Mouse (Mus musculus): ENCODE measurements at regions not wholly inside any gene's neighbourhood (a gene's known extent, or its start where the extent isn't known, plus 50 kb on each side); places are given as distances from the start of the nearest gene placed in this dataset.

GRCm38 (mm10) chr7:36328141-36328540 is 369.8 kb upstream of the Tshz3 start:
- H3K79me3 ChIP-seq (ENCODE audit: low read depth) = no peaks in the 10 kb centered on the region
- H3K36me3 ChIP-seq (ENCODE audit: control insufficient read depth, insufficient read depth) = no peaks in the 10 kb centered on the region
- no peak overlapping the region for H3ac ChIP-seq (ENCODE audit: control insufficient read depth, insufficient read length, low read depth)
- no peak overlapping the region for H3K4me3 ChIP-seq (ENCODE audit: insufficient read depth, poor library complexity, severe bottlenecking)
- no peak for TF ChIP-seq MAX (IDR thresholded peaks at IDR 0.05)
- no peak for TF ChIP-seq MYOD1 (IDR thresholded peaks at IDR 0.05; ENCODE audit: control insufficient read depth, insufficient read length, low read depth)
- TF ChIP-seq FOSL1 (IDR thresholded peaks at IDR 0.05; ENCODE audit: insufficient read depth, low read length, poor library complexity, severe bottlenecking) = no peak
- TF ChIP-seq MYOG (IDR thresholded peaks at IDR 0.05; ENCODE audit: control insufficient read depth, extremely low read depth, insufficient read length) = no peak
- TF ChIP-seq USF1 (IDR thresholded peaks at IDR 0.05; ENCODE audit: low read depth) = no peak
- TF ChIP-seq CEBPB (IDR thresholded peaks at IDR 0.05; ENCODE audit: low read depth) = no peak
- TF ChIP-seq CTCF (IDR thresholded peaks at IDR 0.05; ENCODE audit: control insufficient read depth, insufficient read depth, insufficient read length) = no peak
- no peaks in the 10 kb centered on the region for H3K79me2 ChIP-seq (ENCODE audit: control insufficient read depth, insufficient read depth)
- no peaks in the 10 kb centered on the region for H3K27me3 ChIP-seq (ENCODE audit: control insufficient read depth, insufficient read depth, insufficient read length)

GRCm38 (mm10) chr7:36324035-36324434 is 373.9 kb upstream of the Tshz3 start:
- H3K27me3 ChIP-seq (ENCODE audit: control insufficient read depth, insufficient read depth, insufficient read length) = no peaks in the 10 kb centered on the region
- no peaks in the 10 kb centered on the region for H3K36me3 ChIP-seq (ENCODE audit: control insufficient read depth, insufficient read depth)
- no peaks in the 10 kb centered on the region for H3K79me3 ChIP-seq (ENCODE audit: low read depth)
- no peak overlapping the region for H3ac ChIP-seq (ENCODE audit: control insufficient read depth, insufficient read length, low read depth)
- TF ChIP-seq MYOD1 (IDR thresholded peaks at IDR 0.05; ENCODE audit: control insufficient read depth, insufficient read length, low read depth) = no peak
- TF ChIP-seq FOSL1 (IDR thresholded peaks at IDR 0.05; ENCODE audit: insufficient read depth, low read length, poor library complexity, severe bottlenecking) = no peak
- no peak for TF ChIP-seq USF1 (IDR thresholded peaks at IDR 0.05; ENCODE audit: low read depth)
- TF ChIP-seq CEBPB (IDR thresholded peaks at IDR 0.05; ENCODE audit: low read depth) = no peak
- no peak for TF ChIP-seq MYOG (IDR thresholded peaks at IDR 0.05; ENCODE audit: control insufficient read depth, extremely low read depth, insufficient read length)
- TF ChIP-seq MAX (IDR thresholded peaks at IDR 0.05) = no peak
- TF ChIP-seq CTCF (IDR thresholded peaks at IDR 0.05; ENCODE audit: control insufficient read depth, insufficient read depth, insufficient read length) = no peak
- H3K4me3 ChIP-seq (ENCODE audit: insufficient read depth, poor library complexity, severe bottlenecking) = no peak overlapping the region
- no peaks in the 10 kb centered on the region for H3K79me2 ChIP-seq (ENCODE audit: control insufficient read depth, insufficient read depth)

GRCm38 (mm10) chr7:36322181-36322580 is 375.7 kb upstream of the Tshz3 start:
- no peaks in the 10 kb centered on the region for H3K27me3 ChIP-seq (ENCODE audit: control insufficient read depth, insufficient read depth, insufficient read length)
- no peak for TF ChIP-seq FOSL1 (IDR thresholded peaks at IDR 0.05; ENCODE audit: insufficient read depth, low read length, poor library complexity, severe bottlenecking)
- H3K79me3 ChIP-seq (ENCODE audit: low read depth) = no peaks in the 10 kb centered on the region
- no peak overlapping the region for H3K4me3 ChIP-seq (ENCODE audit: insufficient read depth, poor library complexity, severe bottlenecking)
- no peaks in the 10 kb centered on the region for H3K79me2 ChIP-seq (ENCODE audit: control insufficient read depth, insufficient read depth)
- H3K36me3 ChIP-seq (ENCODE audit: control insufficient read depth, insufficient read depth) = no peaks in the 10 kb centered on the region
- no peak overlapping the region for H3ac ChIP-seq (ENCODE audit: control insufficient read depth, insufficient read length, low read depth)

- no peaks in the 10 kb centered on the region for H3K27me3 ChIP-seq (ENCODE audit: control insufficient read depth, insufficient read depth, insufficient read length)
- H3K79me2 ChIP-seq (ENCODE audit: control insufficient read depth, insufficient read depth) = no peaks in the 10 kb centered on the region
- no peak overlapping the region for H3K4me3 ChIP-seq (ENCODE audit: insufficient read depth, poor library complexity, severe bottlenecking)
- TF ChIP-seq CTCF (IDR thresholded peaks at IDR 0.05; ENCODE audit: control insufficient read depth, insufficient read depth, insufficient read length) = no peak
- TF ChIP-seq MAX (IDR thresholded peaks at IDR 0.05) = no peak
- TF ChIP-seq USF1 (IDR thresholded peaks at IDR 0.05; ENCODE audit: low read depth) = no peak
- TF ChIP-seq CEBPB (IDR thresholded peaks at IDR 0.05; ENCODE audit: low read depth) = no peak
- TF ChIP-seq FOSL1 (IDR thresholded peaks at IDR 0.05; ENCODE audit: insufficient read depth, low read length, poor library complexity, severe bottlenecking) = no peak
- no peak for TF ChIP-seq MYOD1 (IDR thresholded peaks at IDR 0.05; ENCODE audit: control insufficient read depth, insufficient read length, low read depth)
- TF ChIP-seq MYOG (IDR thresholded peaks at IDR 0.05; ENCODE audit: control insufficient read depth, extremely low read depth, insufficient read length) = no peak
- no peaks in the 10 kb centered on the region for H3K36me3 ChIP-seq (ENCODE audit: control insufficient read depth, insufficient read depth)
- no peaks in the 10 kb centered on the region for H3K79me3 ChIP-seq (ENCODE audit: low read depth)
- no peak overlapping the region for H3ac ChIP-seq (ENCODE audit: control insufficient read depth, insufficient read length, low read depth)
Observed at GRCm38 (mm10) chr7:36317466-36318212, 380.3 kb upstream of the Tshz3 start.

- Histone ChIP-seq H3K27me3 (ENCODE audit: control insufficient read depth, insufficient read depth, insufficient read length) (no peaks in the 10 kb centered on the region), H3K79me3 (ENCODE audit: low read depth) (no peaks in the 10 kb centered on the region), H3K4me3 (ENCODE audit: insufficient read depth, poor library complexity, severe bottlenecking) (no peak overlapping the region), H3K79me2 (ENCODE audit: control insufficient read depth, insufficient read depth) (no peaks in the 10 kb centered on the region), H3K36me3 (ENCODE audit: control insufficient read depth, insufficient read depth) (no peaks in the 10 kb centered on the region), H3ac (ENCODE audit: control insufficient read depth, insufficient read length, low read depth) (no peak overlapping the region)
- no peak for TF ChIP-seq CTCF (IDR thresholded peaks at IDR 0.05; ENCODE audit: control insufficient read depth, insufficient read depth, insufficient read length)
- TF ChIP-seq MAX (IDR thresholded peaks at IDR 0.05) = no peak
- TF ChIP-seq FOSL1 (IDR thresholded peaks at IDR 0.05; ENCODE audit: insufficient read depth, low read length, poor library complexity, severe bottlenecking) = no peak
- no peak for TF ChIP-seq USF1 (IDR thresholded peaks at IDR 0.05; ENCODE audit: low read depth)
- TF ChIP-seq MYOG (IDR thresholded peaks at IDR 0.05; ENCODE audit: control insufficient read depth, extremely low read depth, insufficient read length) = no peak
- no peak for TF ChIP-seq MYOD1 (IDR thresholded peaks at IDR 0.05; ENCODE audit: control insufficient read depth, insufficient read length, low read depth)
- TF ChIP-seq CEBPB (IDR thresholded peaks at IDR 0.05; ENCODE audit: low read depth) = no peak
Observed at GRCm38 (mm10) chr7:36313751-36314150, 384.2 kb upstream of the Tshz3 start.
